Mouse (Mus musculus): Measurements from ENCODE around the gene Rab3gap2. TPM values are rescaled to one million over a fixed set of nuclear protein-coding genes. Genes with fewer than 3 reads are reported as not detected.

Gene Rab3gap2
- polyA plus RNA-seq, 2 experiments from 2014 or later = 14.7 to 20.7 TPM

- ATAC-seq = no peak
Observed at GRCm38 (mm10) chr1:185227766-185228165, 23.8 kb downstream of the Rab3gap2 start.

- no peak for ATAC-seq
Observed at GRCm38 (mm10) chr1:185229406-185230201, 25.7 kb downstream of the Rab3gap2 start.

- no peak for ATAC-seq
Observed at GRCm38 (mm10) chr1:185235837-185236236, 31.9 kb downstream of the Rab3gap2 start.

- ATAC-seq = no peak
Observed at GRCm38 (mm10) chr1:185236530-185236929, 32.6 kb downstream of the Rab3gap2 start.

DNA sequence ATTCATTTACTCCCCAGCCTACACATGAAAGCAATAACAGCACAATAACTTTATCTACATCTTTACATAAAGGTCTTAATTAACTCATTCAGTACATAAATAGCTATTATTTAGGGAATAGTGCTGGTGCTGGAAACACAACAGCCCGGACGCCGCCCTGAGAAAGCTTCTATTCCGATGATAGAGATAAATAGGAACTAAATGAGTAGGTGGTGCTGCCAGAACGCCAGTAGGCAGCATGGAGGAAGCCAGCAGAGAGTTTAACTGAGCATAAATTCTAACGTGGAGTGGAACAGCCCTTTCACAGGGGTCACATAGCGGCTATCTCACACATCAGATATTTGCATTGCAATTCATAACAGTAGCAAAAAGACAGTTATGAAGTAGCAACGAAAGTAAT lies 39.1 kb downstream of the Rab3gap2 start:
- ATAC-seq = no peak

DNA sequence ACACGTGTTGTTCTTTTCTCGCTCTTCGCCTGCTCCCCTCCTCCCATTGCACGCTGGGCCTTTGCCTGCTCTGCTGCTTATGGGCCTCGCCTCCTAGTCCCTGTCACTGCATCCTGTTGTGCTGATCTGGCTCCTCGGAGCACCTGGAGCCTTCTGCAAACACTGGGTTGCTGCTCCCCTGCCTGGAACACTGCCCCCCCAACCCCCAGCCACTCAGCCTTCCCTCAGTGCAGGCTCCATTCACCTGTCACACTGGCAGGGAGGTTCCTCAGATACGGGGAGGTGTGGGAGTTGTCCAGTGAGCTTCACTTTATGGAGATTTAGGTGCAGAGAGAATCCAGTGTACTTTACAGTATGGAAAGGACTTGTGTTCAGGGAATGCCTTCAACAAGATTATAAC lies 41.5 kb downstream of the Rab3gap2 start:
- ATAC-seq = no peak

GRCm38 (mm10) chr1:185247429-185248085 lies 43.6 kb downstream of the Rab3gap2 start:
- ATAC-seq = no peak

DNA sequence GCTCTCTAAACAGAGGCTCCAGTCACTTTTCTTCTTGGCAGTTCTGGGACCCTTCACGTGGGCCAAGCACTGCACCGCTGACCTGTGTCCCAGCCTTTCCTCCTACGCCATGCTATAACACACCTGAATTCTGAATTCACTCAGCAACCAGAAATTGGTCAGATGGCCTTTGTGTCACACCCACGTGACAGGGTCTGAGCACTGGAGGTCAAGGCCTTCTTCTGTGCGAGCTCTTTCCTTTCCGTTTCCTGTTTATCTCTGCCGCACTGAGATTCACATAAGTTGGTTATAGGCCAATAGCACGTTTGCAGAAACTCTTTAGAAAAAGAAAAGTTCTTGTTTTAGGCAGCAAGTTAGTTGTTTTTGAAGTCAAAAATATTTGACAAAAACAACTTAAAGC lies 44.8 kb downstream of the Rab3gap2 start:
- no peak for ATAC-seq

GRCm38 (mm10) chr1:185252351-185252750 lies 48.4 kb downstream of the Rab3gap2 start:
- no peak for ATAC-seq

DNA sequence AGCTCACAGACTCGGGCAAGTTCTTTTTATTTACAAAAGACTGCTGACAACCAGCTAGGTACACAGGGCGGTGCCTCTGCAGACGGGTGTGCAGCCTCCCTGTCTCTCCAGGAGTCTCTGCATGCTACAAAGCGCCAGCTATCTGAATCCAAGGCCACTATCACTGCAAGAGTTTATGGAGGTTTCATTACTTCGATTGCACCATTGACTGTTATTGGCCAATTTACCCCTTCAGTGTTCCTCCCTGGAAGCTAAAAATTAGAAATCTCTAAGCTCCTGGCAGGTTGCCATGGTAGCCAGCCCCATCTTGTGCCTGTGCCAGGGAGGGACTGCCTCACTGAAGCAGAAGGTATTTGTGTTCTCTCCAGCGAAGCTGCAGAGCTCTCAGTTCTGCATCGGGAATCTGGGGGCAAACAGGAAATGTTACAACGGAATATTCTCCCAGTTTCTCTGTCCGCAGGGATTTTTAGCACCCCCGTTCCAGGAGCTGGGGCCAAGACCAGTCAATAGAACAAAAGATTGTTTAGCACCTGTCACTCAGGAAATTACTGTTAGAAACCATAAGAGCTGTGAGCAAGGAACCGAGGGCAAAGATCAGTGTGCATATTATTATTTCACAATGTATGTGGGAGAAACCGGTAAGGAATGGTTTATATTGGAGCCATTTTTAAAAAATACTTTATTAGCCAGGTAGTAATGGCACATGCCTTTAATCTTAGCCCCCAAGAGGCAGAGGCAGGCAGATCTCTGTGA lies 49.4 kb downstream of the Rab3gap2 start:
- no peak for ATAC-seq

- no peak for ATAC-seq
Observed at GRCm38 (mm10) chr1:185255336-185255735, 51.4 kb downstream of the Rab3gap2 start.

GRCm38 (mm10) chr1:185256753-185257152 lies 52.8 kb downstream of the Rab3gap2 start:
- no peak for ATAC-seq

GRCm38 (mm10) chr1:185262565-185262964 lies 58.6 kb downstream of the Rab3gap2 start:
- ATAC-seq = no peak

DNA sequence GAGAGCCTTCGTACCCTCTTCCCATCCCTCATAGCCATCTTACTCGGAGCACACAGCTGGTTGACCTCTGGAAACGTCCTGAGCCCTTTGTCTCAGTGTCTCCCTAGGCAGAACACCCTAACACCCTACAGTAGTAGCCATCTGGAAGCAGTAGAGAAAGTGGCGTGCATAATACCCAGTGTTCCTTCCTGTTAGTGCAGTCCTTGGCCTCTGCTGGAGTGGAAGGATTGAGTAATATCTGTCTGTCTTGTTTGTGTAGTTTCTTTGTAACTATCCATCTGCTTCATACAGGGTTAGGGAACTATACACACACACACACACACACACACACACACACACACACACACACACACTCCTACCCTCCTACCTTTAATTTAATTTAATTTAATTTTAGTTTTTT lies 64.8 kb downstream of the Rab3gap2 start:
- ATAC-seq = no peak

DNA sequence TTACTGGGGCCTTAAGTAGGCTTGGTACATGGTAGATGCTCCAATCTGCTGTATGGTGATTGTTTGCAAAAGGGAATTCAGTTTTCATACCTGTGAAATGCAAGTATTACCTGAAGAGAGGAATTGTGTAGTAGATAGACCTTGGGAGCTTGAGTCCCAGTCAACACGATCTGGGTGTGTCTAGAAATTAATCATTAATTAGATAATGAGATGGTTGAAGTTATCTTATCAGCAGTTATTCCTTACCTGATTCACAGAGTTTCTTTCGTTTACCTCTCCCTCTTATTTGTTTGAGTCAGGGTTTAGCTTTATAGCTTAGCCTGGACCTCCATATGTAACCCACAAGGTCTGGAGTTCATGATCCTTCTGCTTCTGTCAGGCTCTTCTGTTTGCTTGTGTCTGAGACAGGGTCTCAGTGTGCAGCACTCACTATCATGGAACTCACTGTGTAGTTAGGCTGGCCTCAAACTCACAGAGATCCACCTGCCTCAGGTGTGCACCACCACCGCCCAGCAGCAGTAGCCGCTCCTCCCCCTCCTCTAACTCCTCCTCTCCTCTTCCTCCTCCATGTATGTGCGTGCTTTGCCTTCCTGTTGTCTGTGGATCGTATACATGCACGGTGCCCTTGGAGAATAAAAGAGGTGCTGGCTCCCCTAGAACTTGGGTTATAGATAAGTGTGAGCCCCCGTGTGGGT lies 66.6 kb downstream of the Rab3gap2 start:
- ATAC-seq = no peak

DNA sequence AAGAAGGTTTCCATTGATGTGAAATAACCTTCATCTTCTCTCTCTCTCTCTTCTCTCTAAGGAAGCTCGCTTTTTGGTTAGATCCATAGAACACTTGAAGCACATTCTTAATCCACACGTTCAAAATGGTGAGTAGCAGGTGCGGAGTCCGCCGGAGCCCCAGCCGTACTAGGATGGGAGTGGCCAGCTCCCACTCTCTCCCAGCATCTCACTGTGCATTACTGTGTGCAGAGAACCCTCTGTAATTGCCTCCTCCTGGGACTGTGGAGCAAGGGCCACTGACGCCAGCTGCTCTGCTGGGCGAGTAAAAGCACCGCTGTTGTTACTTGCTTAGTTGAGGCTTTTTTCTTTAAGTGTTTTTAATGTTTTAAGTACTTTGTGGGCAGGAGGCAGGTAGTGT lies 67.5 kb downstream of the Rab3gap2 start:
- ATAC-seq = no peak

GRCm38 (mm10) chr1:185274819-185275545 lies 71.1 kb downstream of the Rab3gap2 start:
- ATAC-seq = no peak

GRCm38 (mm10) chr1:185275976-185276375 lies 72.1 kb downstream of the Rab3gap2 start:
- ATAC-seq = no peak

- no peak for ATAC-seq
Observed at GRCm38 (mm10) chr1:185277022-185277421, 73.1 kb downstream of the Rab3gap2 start.

GRCm38 (mm10) chr1:185279288-185279687 lies 75.4 kb downstream of the Rab3gap2 start:
- no peak for ATAC-seq

- ATAC-seq = no peak
Observed at GRCm38 (mm10) chr1:185280616-185281015, 76.7 kb downstream of the Rab3gap2 start.

DNA sequence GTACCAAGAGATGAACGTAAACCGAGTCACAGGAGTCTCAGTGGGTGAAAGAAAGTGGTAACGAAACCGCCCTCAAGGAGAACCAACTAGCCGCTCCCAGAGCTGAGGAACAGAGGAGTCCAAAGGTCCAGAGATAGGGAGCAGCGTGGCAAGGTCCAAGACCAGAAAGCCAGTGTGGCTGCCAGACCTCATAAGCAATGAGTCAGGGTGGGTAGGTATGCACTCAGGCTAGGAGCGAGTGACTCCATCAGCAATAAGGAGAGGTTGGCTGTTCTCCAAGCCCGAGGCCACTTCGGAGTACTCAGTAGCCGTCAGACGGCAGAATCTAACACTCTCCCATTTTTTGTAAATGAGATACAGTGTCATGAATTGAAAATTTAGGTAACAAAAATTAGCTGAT lies 78.9 kb downstream of the Rab3gap2 start:
- ATAC-seq = no peak

Measured in CD4-positive, CD25-positive, alpha-beta regulatory T cell, adult 4 months (primary cell).